Mouse (Mus musculus) gastrocnemius, postnatal 25 days (tissue): ENCODE data around the gene S1pr3. TPM values are rescaled to one million over a fixed set of nuclear protein-coding genes. Genes with fewer than 3 reads are reported as not detected.

ENCODE experiments used
- DNase-seq: peaks from one replicate; pipeline ENCODE4 v3.0.0; 2022
- total RNA-seq, 2 experiments: library from RNA; stranded (reverse); gene quantifications; 1 replicate in 1 of 2; 2 replicates in 1 of 2; pipeline ENCODE4 v1.2.3; 2021

Gene S1pr3
- total RNA-seq, 2 experiments from 2014 or later, result 4.1 to 4.9 TPM

DNA sequence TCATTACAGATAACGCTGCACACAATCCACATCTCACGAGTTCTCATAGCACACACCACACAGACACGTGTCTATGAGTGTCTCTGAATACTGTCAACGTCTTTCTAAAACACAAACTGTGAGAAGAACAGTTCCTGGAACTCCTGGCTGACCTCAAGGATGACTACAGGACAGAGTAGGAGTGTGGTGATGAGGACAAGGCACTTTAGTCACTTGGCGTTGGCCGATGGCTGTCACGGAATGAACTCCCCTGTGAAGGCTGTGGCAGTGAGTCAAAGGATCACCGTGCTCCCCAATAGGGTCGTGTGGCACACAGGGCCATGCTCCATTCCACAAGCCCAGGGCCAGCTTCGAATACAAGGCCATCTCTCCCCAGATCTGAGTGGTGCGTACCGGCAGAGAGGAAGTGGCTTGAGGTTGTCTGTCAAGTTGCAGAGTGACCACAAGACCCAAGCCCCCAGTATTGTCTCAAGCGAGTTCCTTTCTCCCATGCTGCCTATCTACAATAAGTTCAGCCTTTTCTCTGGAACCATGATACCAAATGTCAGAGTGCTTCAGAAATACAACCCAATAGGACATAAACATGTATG, 2.6 kb upstream of the S1pr3 start:
- no peak for DNase-seq

- peak; percentile 40 for DNase-seq
These were observed 760 bp upstream of the S1pr3 start for GRCm38 (mm10) chr13:51407541-51408217.

DNA sequence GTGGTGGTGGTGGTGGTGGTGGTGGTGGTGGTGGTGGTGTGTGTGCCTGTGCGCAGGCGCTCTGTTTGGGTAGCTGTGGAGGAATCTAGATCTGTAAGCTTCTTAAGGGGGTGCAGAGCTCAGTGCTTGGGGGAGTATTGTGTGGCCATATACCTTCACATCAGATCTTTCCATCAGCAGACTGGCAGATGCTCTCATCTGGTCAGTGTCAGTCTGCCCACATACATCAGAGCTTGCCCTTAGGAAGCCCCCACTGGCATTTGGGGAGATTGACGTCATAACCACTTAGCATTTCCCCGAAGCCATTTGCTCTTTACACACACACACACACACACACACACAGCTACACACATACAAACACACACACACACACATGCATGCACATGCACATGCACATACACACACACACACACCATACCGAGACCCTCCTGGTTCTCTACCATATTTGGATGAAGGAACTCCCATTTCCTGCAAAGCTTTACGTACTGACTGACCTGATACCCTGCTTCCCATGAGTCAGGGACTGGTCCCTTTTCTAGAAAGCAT, 1.6 kb downstream of the S1pr3 start:
- DNase-seq, result no peak

DNA sequence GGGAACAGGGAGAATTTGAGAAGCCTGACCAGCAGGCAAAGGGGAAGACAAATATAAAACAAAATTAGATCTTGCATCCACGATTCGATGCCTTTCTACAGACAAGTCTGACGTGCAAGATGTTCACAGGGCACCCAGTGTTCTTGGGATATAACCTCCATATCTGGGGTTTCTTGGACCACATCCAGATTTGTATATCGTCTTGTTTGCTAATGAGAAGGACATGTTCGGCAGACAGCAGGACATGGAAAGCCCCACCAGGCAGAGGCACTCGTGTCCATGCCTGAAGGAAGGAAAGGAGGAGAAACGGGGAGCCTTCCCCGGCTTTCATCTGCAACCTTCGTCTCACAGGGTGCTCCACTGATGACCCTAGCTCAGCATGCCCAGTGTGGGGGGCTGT, 2.8 kb downstream of the S1pr3 start:
- DNase-seq, result no peak

- no peak for DNase-seq
These were observed 3.4 kb downstream of the S1pr3 start for GRCm38 (mm10) chr13:51411696-51412430.

DNA sequence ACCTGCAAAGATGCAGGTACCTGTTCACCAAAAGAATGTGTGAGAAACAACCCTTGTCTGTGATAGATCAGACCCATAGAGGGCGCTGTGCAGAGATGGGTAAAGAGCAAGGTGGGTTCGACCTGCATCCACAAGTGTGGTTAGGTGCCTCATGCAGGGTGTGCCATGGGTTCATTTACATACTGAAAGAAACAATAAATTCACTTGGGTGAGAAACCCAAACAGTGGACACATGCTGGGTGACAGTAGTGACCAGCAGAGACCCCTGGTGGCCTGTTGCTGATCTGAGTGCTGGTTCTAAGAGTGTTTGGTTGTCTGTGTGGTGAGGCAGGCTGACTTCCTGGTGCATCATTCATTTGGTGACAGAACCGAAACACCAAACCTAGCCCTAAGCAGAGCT, 5.0 kb downstream of the S1pr3 start:
- DNase-seq, result no peak

GRCm38 (mm10) chr13:51416727-51417126, 8.3 kb downstream of the S1pr3 start:
- no peak for DNase-seq

- DNase-seq, result no peak
These were observed 9.4 kb downstream of the S1pr3 start for GRCm38 (mm10) chr13:51417796-51418195.

- DNase-seq, result peak; percentile 81
These were observed 10.0 kb downstream of the S1pr3 start for GRCm38 (mm10) chr13:51418268-51418941.

DNA sequence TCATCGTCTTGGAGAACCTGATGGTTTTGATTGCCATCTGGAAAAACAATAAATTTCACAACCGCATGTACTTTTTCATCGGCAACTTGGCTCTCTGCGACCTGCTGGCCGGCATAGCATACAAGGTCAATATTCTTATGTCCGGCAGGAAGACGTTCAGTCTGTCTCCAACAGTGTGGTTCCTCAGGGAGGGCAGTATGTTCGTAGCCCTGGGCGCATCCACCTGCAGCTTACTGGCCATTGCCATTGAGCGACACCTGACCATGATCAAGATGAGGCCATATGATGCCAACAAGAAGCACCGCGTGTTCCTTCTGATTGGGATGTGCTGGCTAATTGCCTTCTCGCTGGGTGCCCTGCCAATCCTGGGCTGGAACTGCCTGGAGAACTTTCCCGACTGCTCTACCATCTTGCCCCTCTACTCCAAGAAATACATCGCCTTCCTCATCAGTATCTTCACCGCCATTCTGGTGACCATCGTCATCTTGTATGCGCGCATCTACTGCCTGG, 10.6 kb downstream of the S1pr3 start:
- DNase-seq, result no peak

GRCm38 (mm10) chr13:51419501-51419900, 11.1 kb downstream of the S1pr3 start:
- no peak for DNase-seq

DNA sequence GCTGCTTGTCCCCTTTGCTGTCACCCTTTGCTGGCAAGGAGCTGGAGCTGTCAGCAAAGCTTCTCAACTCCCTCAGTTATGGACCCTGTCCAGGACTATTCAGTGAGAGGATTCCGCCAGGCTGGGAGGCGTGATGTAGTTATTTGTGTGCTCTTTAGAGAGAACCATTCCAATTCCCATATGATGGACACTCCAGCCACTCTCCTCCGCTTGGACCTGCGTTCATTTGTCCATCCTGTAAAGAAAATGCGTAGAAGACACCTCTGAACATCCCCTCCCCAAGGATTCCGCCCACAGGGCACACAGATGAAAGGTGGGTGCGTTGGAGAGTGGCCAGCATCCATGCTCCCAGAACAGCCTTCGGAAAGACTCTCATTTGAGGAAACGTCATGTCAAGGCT, 12.4 kb downstream of the S1pr3 start:
- no peak for DNase-seq

GRCm38 (mm10) chr13:51423647-51424046, 15.2 kb downstream of the S1pr3 start:
- no peak for DNase-seq

GRCm38 (mm10) chr13:51424647-51425046, 16.2 kb downstream of the S1pr3 start:
- DNase-seq, result no peak

DNA sequence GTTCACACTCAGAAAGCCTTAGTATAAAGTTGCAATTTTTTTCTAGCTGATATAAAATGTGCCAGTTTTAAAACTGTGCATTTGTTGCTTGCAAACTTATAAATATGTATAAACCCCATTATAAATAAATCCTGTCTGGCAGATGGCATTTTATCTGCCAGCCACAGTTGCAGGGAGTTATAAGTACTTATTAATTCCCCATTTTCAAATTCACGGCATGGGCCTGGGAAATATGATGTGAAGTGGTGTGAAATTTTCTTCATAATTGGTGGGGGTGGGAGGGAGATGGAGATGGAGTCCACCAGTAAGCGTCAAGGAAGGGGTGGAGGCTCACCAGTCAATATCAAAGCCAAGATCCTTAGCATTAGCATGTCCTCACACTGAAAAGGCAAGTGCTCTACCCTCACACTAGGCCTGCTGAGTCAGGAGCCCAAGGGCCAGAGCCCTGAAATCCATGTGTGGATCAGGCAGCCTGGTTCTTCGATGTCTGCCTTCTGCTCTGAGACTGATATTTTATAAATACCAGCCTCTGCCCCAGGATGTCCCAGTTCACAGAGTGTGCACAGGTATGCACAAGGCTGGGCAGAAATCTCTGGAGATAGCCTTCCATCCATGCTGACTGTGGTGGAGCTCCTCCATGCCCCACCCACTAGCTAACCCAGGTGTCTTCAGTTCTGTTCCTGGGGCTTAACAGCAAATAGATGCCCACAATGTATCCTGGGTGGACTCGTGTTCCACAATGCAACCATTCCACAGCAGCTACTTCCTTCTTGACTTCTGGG, 17.4 kb downstream of the S1pr3 start:
- DNase-seq, result no peak

DNA sequence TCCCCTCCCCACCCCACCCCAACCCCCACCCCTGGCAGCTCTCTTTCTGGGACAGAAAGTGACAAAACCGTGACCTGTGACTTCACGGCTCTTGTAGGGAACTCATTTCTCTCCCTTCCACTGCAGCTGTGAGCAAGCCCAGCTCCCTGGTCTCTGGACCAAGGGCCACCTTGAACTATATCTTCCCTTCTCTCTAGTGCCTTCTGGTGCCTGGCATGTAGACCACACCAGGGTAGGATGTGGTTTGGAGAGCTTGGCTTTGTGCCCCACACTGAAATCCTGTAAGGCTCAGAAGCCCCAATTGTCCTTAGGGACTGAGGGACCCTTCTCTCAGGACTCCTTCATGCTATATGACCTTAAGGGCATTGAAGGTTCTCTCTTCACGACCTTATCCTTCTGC, 24.9 kb downstream of the S1pr3 start:
- DNase-seq, result no peak

- no peak for DNase-seq
These were observed 26.0 kb downstream of the S1pr3 start for GRCm38 (mm10) chr13:51434460-51434859.

GRCm38 (mm10) chr13:51435146-51435545, 26.7 kb downstream of the S1pr3 start:
- DNase-seq, result no peak

DNA sequence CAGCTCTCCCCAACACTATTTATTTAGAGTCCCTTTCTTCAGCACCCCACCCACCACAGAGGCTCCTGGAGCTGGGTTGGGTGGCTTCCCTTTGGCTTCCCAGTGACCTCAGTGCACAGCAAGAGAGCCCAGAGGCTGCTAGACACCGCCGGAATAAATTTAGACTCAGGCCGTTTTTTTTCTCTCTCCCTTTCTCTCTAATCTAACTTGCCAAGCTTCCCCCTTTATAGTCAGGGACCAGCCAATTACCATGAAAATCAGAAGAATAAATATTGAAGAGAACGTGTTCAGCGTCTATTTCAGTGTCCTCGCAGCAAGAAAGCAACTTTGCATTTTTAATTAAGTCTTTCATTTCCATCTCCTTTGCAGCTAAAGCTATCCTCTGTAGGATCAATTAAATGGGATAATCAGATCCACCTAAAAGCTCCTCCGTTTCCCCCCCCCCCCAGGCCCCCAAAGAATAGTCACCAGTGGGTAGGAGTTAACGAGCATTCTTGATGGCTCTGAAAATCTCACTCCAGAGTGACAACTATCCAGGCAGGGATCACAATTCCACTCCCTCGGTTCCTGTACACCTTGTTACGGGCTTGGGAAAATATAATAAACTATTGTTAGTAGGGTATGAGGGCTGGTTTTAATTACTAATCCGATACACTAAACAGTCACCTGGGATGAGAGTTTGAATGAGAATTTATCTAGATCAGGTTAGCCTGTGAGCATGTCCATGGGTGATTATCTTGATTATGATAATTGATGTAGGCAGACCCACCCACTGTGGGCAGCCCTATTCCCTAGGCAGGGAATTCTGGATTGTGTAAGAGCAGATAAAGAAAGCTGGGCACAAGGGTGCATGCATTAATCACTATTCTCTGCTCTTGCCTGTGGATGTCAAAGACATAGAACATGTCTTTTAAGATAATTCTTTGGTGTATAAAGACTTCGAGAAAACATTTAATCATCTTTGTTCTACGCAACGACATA, 29.0 kb downstream of the S1pr3 start:
- DNase-seq, result no peak

DNA sequence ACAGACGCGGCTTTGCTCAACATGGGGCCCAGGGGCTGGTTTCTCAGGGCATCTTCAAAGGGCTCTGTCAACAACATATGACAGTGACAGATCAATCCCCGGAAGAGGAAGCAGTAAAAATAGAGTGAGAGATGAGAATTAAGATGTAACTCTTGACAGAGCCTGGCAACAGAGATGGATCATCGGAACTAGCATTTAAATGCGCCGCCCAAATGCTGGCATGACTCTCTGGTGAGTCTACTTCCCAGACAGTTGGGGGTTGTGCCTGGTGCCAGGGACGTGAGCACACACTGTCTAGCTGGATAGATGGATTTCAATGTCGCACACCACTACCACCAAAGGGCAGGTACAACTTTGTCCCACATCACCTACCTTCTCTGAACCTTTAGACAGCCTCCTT, 34.5 kb downstream of the S1pr3 start:
- no peak for DNase-seq
